Mouse (Mus musculus): Measurements from ENCODE around the gene Lcn12.

DNA sequence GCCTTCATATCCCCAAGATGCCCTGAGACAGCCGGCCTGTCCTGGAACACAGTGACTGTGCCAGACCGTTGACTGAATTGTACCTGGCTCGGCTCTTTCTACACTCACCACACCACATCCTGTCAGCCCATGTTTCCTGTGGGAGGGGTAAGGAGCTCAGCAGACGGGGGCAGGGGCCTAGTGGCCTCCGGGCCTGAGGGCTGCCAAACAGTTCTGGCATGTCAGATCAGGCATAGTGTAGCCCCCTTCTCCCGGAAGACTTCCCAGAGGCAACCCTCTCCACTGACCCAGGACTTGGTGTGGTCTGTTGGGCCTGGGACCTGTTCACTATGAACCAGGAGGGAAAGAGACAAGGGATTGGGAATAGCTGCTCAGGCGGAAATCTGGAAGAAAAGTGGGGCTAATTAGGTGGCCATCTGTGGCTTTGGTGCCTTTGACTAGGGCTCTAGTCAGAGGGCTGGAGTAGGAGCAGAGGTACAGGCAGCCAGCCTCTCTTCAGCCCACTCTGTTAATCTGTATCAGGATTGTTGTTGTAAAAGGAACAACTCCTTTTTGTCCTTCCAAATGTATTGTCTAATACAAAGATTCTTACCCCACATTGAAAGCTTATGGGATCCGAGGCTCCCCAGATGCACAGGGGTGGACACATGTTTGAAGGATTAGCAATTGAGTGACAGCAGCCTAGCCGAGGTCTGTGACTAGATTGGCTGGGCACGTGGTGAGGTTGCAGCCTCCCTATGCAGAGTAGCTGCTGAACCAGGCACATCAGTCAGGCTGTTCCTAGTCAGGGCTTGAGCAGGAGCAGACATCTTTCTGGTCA, 27.7 kb downstream of the Lcn12 start:
- TF ChIP-seq CTCF (IDR thresholded peaks at IDR 0.05; ENCODE audit: borderline replicate concordance, insufficient read depth, low read length) (no peak), POLR2A (IDR thresholded peaks at IDR 0.05; ENCODE audit: low read depth, low read length) (no peak)

Data from embryonic fibroblast, embryonic 13.5 days (primary cell).